Comparison of ENCODE assay signal across 22 mouse cellular contexts in genomic region chr3:88367517-88367916, GRCm38 (mm10). TPM values are rescaled to one million over a fixed set of nuclear protein-coding genes. Genes with fewer than 3 reads are reported as not detected.
DNase-seq lines count a peak whose midpoint lies in the region; ATAC-seq lines count a peak whose summit lies in the region.
"Not testable (repeated sequence)": the region's sequence is repeated elsewhere in the genome, so short reads cannot be mapped to it uniquely, and the experiment has no call there.
"Had no signal": no experiment of that assay in that cellular context is flagged by ENCODE, and none has a peak within 500 bp of the region (broad histone marks: within the 10 kb centered on the region; RNA-seq: fewer than 3 reads in every experiment).

No protein-coding gene starts in this region.

- not testable (repeated sequence) for H3K27ac ChIP-seq in embryonic facial prominence, embryonic 12.5 days; forebrain, embryonic 14.5 days (ENCODE audit: low read depth, low read length); heart, embryonic 15.5 days; hindbrain, embryonic 15.5 days (replicated peaks); limb, embryonic 12.5 days; liver, embryonic 13.5 days; midbrain, embryonic 16.5 days (ENCODE audit: low read length)

- 0 out of 2 replicates have a peak, but pooled peaks have one; percentile 12 for ATAC-seq in embryonic facial prominence, embryonic 12.5 days (ENCODE audit: insufficient number of reproducible peaks, insufficient read depth, low FRiP score, low TSS enrichment)
- ATAC-seq in forebrain, embryonic 14.5 days = peak; percentile 28
- not testable (repeated sequence) for ATAC-seq in heart, embryonic 15.5 days (replicated peaks; ENCODE audit: insufficient number of reproducible peaks, insufficient read depth, low FRiP score, low read depth); limb, embryonic 12.5 days (ENCODE audit: insufficient number of reproducible peaks, insufficient read depth, low FRiP score, low TSS enrichment, low read depth); liver, embryonic 13.5 days (ENCODE audit: low read depth)
- peak; percentile 23; the same call in 1 of the 2 replicates for ATAC-seq in hindbrain, embryonic 15.5 days (ENCODE audit: low FRiP score, low read depth)
- ATAC-seq in midbrain, embryonic 16.5 days = 0 out of 2 replicates have a peak, but pooled peaks have one; percentile 33

- not testable (repeated sequence) for H3K4me1 ChIP-seq in embryonic facial prominence, embryonic 12.5 days; forebrain, embryonic 14.5 days (ENCODE audit: control insufficient read depth, insufficient read depth, low read length); hindbrain, embryonic 15.5 days (replicated peaks); limb, embryonic 12.5 days (replicated peaks); midbrain, embryonic 16.5 days (ENCODE audit: control insufficient read depth, insufficient read depth, low read length)
- peaks cover 23% of the 10 kb centered on the region for H3K4me1 ChIP-seq in heart, embryonic 15.5 days (replicated peaks)
- H3K4me1 ChIP-seq in liver, embryonic 13.5 days (replicated peaks) = peaks cover 46% of the 10 kb centered on the region

- not testable (repeated sequence) for DNase-seq in forebrain, embryonic 14.5 days (ENCODE audit: low spot score); liver, embryonic 13.5 days

- 43% methylated on average over 3 of the region's 7 CpGs for WGBS in embryonic facial prominence, embryonic 12.5 days
- WGBS in forebrain, embryonic 14.5 days = 39% methylated on average over 3 of the region's 7 CpGs
- 57% methylated on average over 3 of the region's 7 CpGs for WGBS in heart, embryonic 15.5 days
- 55% methylated on average over 3 of the region's 7 CpGs for WGBS in hindbrain, embryonic 15.5 days
- 47% methylated on average over 4 of the region's 7 CpGs for WGBS in limb, embryonic 12.5 days
- WGBS in liver, embryonic 13.5 days (ENCODE audit: insufficient replicate concordance) = 49% methylated on average over 3 of the region's 7 CpGs
- WGBS in midbrain, embryonic 16.5 days = 50% methylated on average over 3 of the region's 7 CpGs

- H3K4me3 ChIP-seq in embryonic facial prominence, embryonic 12.5 days; forebrain, embryonic 14.5 days (ENCODE audit: low read depth, low read length); heart, embryonic 15.5 days; hindbrain, embryonic 15.5 days; limb, embryonic 12.5 days (replicated peaks); liver, embryonic 13.5 days (replicated peaks); midbrain, embryonic 16.5 days (ENCODE audit: low read depth, low read length): not testable (repeated sequence)

- H3K9me3 ChIP-seq in embryonic facial prominence, embryonic 12.5 days; forebrain, embryonic 14.5 days (replicated peaks; ENCODE audit: control insufficient read depth, low read length); heart, embryonic 15.5 days (replicated peaks); hindbrain, embryonic 15.5 days; liver, embryonic 13.5 days (replicated peaks); midbrain, embryonic 16.5 days (replicated peaks; ENCODE audit: control insufficient read depth, low read length, poor library complexity, severe bottlenecking): not testable (repeated sequence)
- H3K9me3 ChIP-seq in limb, embryonic 12.5 days = peaks cover 10% of the 10 kb centered on the region

- H3K4me2 ChIP-seq in embryonic facial prominence, embryonic 12.5 days (replicated peaks); forebrain, embryonic 14.5 days (ENCODE audit: low read length); midbrain, embryonic 16.5 days (ENCODE audit: low read length): not testable (repeated sequence)
- H3K4me2 ChIP-seq in heart, embryonic 15.5 days = peak overlapping the region; percentile 56
- peak overlapping the region; percentile 47; the same call in 1 of the 2 replicates for H3K4me2 ChIP-seq in hindbrain, embryonic 15.5 days
- peak overlapping the region; percentile 54 for H3K4me2 ChIP-seq in limb, embryonic 12.5 days
- H3K4me2 ChIP-seq in liver, embryonic 13.5 days = peak overlapping the region; percentile 59; the same call in 1 of the 2 replicates

- H3K9ac ChIP-seq in embryonic facial prominence, embryonic 12.5 days; forebrain, embryonic 14.5 days (ENCODE audit: low read length); heart, embryonic 15.5 days; hindbrain, embryonic 15.5 days; limb, embryonic 12.5 days (replicated peaks); liver, embryonic 13.5 days; midbrain, embryonic 16.5 days (ENCODE audit: low read depth, low read length): not testable (repeated sequence)

- H3K36me3 ChIP-seq in embryonic facial prominence, embryonic 12.5 days; forebrain, embryonic 14.5 days (ENCODE audit: control insufficient read depth, insufficient read depth, low read length); heart, embryonic 15.5 days; hindbrain, embryonic 15.5 days; limb, embryonic 12.5 days; liver, embryonic 13.5 days; midbrain, embryonic 16.5 days (ENCODE audit: control insufficient read depth, insufficient read depth, low read length): not testable (repeated sequence)

- H3K27me3 ChIP-seq in embryonic facial prominence, embryonic 12.5 days = peaks cover 25% of the 10 kb centered on the region
- not testable (repeated sequence) for H3K27me3 ChIP-seq in forebrain, embryonic 14.5 days (replicated peaks; ENCODE audit: control insufficient read depth, insufficient read depth, low read length); hindbrain, embryonic 15.5 days; midbrain, embryonic 16.5 days (ENCODE audit: control insufficient read depth, insufficient read depth, low read depth, low read length)
- H3K27me3 ChIP-seq in heart, embryonic 15.5 days = peaks cover 23% of the 10 kb centered on the region
- peaks cover 33% of the 10 kb centered on the region for H3K27me3 ChIP-seq in limb, embryonic 12.5 days
- peaks cover 25% of the 10 kb centered on the region for H3K27me3 ChIP-seq in liver, embryonic 13.5 days

RNA-seq across cellular contexts. Expression of gene Paqr6, which starts 3.1 kb away (rescaled TPM):
- polyA plus RNA-seq in embryonic facial prominence, embryonic 12.5 days (2016; fragmentation: Nextera tagmentation; extraction: Ambion mirVana) = 2.8 and 3.3 TPM in 2 replicates
- 0.22 and 0.30 TPM in 2 replicates for polyA plus RNA-seq in forebrain, embryonic 14.5 days (2014; fragmentation: Nextera tagmentation; extraction: Ambion mirVana)
- 3.9 and 5.1 TPM in 2 replicates for polyA plus RNA-seq in heart, embryonic 15.5 days (2015; fragmentation: Nextera tagmentation; extraction: Ambion mirVana)
- 1.9 and 2.3 TPM in 2 replicates for polyA plus RNA-seq in hindbrain, embryonic 15.5 days (2015; fragmentation: Nextera tagmentation; extraction: Ambion mirVana)
- polyA plus RNA-seq in limb, embryonic 12.5 days (2016; fragmentation: Nextera tagmentation; extraction: Ambion mirVana) = 2.8 and 3.2 TPM in 2 replicates
- 7.5 and 7.7 TPM in 2 replicates for polyA plus RNA-seq in liver, embryonic 13.5 days (2015; fragmentation: Nextera tagmentation; extraction: Ambion mirVana)
- polyA plus RNA-seq in midbrain, embryonic 16.5 days (2015; fragmentation: Nextera tagmentation; extraction: Ambion mirVana) = 1.2 and 1.9 TPM in 2 replicates
- polyA plus RNA-seq: G1E had no signal

RNA-seq across cellular contexts. Expression of gene Bglap3, which starts 5.0 kb away (rescaled TPM):
- polyA plus RNA-seq in embryonic facial prominence, embryonic 12.5 days (2016; fragmentation: Nextera tagmentation; extraction: Ambion mirVana) = 0.17 TPM in 1 of 2 replicates, not detected in the other
- not detected in 2 replicates for polyA plus RNA-seq in forebrain, embryonic 14.5 days (2014; fragmentation: Nextera tagmentation; extraction: Ambion mirVana)
- not detected in 2 replicates for polyA plus RNA-seq in heart, embryonic 15.5 days (2015; fragmentation: Nextera tagmentation; extraction: Ambion mirVana)
- polyA plus RNA-seq in hindbrain, embryonic 15.5 days (2015; fragmentation: Nextera tagmentation; extraction: Ambion mirVana) = not detected in 2 replicates
- polyA plus RNA-seq in limb, embryonic 12.5 days (2016; fragmentation: Nextera tagmentation; extraction: Ambion mirVana) = 0.10 and 0.29 TPM in 2 replicates
- 0.17 and 0.29 TPM in 2 replicates for polyA plus RNA-seq in liver, embryonic 13.5 days (2015; fragmentation: Nextera tagmentation; extraction: Ambion mirVana)
- polyA plus RNA-seq in midbrain, embryonic 16.5 days (2015; fragmentation: Nextera tagmentation; extraction: Ambion mirVana) = not detected in 2 replicates
- polyA plus RNA-seq: erythroblast, embryonic 14.5 days; forebrain, embryonic 11.5 days; G1E; heart, embryonic 11.5 days; midbrain, embryonic 14.5 days; stomach, embryonic 14.5 days; testis, adult 2 months had no signal

RNA-seq across cellular contexts. Expression of gene Bglap2, which starts 11.0 kb away (rescaled TPM):
- not detected in 2 replicates for polyA plus RNA-seq in embryonic facial prominence, embryonic 12.5 days (2016; fragmentation: Nextera tagmentation; extraction: Ambion mirVana)
- not detected in 2 replicates for polyA plus RNA-seq in forebrain, embryonic 14.5 days (2014; fragmentation: Nextera tagmentation; extraction: Ambion mirVana)
- polyA plus RNA-seq in heart, embryonic 15.5 days (2015; fragmentation: Nextera tagmentation; extraction: Ambion mirVana) = not detected in 2 replicates
- not detected in 2 replicates for polyA plus RNA-seq in hindbrain, embryonic 15.5 days (2015; fragmentation: Nextera tagmentation; extraction: Ambion mirVana)
- polyA plus RNA-seq in limb, embryonic 12.5 days (2016; fragmentation: Nextera tagmentation; extraction: Ambion mirVana) = not detected in 2 replicates
- polyA plus RNA-seq in liver, embryonic 13.5 days (2015; fragmentation: Nextera tagmentation; extraction: Ambion mirVana) = not detected in 2 replicates
- 1.3 TPM in 1 of 2 replicates, not detected in the other for polyA plus RNA-seq in midbrain, embryonic 16.5 days (2015; fragmentation: Nextera tagmentation; extraction: Ambion mirVana)
- polyA plus RNA-seq: cortical plate, adult 2 months; erythroblast, embryonic 14.5 days; forebrain, embryonic 11.5 days; G1E; heart, embryonic 11.5 days; intestine, embryonic 14.5 days; kidney, adult 2 months; liver, adult 2 months; liver, postnatal 0 days; midbrain, embryonic 14.5 days; neural tube, embryonic 11.5 days; small intestine, adult 2 months; stomach, embryonic 14.5 days had no signal

RNA-seq across cellular contexts. Expression of gene Bglap, which starts 16.7 kb away (rescaled TPM):
- not detected in 2 replicates for polyA plus RNA-seq in embryonic facial prominence, embryonic 12.5 days (2016; fragmentation: Nextera tagmentation; extraction: Ambion mirVana)
- polyA plus RNA-seq in forebrain, embryonic 14.5 days (2014; fragmentation: Nextera tagmentation; extraction: Ambion mirVana) = not detected in 2 replicates
- polyA plus RNA-seq in heart, embryonic 15.5 days (2015; fragmentation: Nextera tagmentation; extraction: Ambion mirVana) = not detected in 2 replicates
- polyA plus RNA-seq in hindbrain, embryonic 15.5 days (2015; fragmentation: Nextera tagmentation; extraction: Ambion mirVana) = not detected in 2 replicates
- not detected in 2 replicates for polyA plus RNA-seq in limb, embryonic 12.5 days (2016; fragmentation: Nextera tagmentation; extraction: Ambion mirVana)
- not detected in 2 replicates for polyA plus RNA-seq in liver, embryonic 13.5 days (2015; fragmentation: Nextera tagmentation; extraction: Ambion mirVana)
- polyA plus RNA-seq in midbrain, embryonic 16.5 days (2015; fragmentation: Nextera tagmentation; extraction: Ambion mirVana) = 0.88 TPM in 1 of 2 replicates, not detected in the other
- polyA plus RNA-seq: cortical plate, adult 2 months; erythroblast, embryonic 14.5 days; forebrain, embryonic 11.5 days; G1E; heart, embryonic 11.5 days; kidney, adult 2 months; kidney, postnatal 0 days; liver, adult 2 months; liver, postnatal 0 days; midbrain, embryonic 14.5 days; neural tube, embryonic 11.5 days; small intestine, adult 2 months; stomach, embryonic 14.5 days; testis, adult 2 months had no signal

RNA-seq across cellular contexts. Expression of gene Smg5, which starts 31.5 kb away (rescaled TPM):
- polyA plus RNA-seq in embryonic facial prominence, embryonic 12.5 days (2016; fragmentation: Nextera tagmentation; extraction: Ambion mirVana) = 65.1 and 74.4 TPM in 2 replicates
- polyA plus RNA-seq in forebrain, embryonic 14.5 days (2014; fragmentation: Nextera tagmentation; extraction: Ambion mirVana) = 36.0 and 44.8 TPM in 2 replicates
- 41.1 and 52.8 TPM in 2 replicates for polyA plus RNA-seq in heart, embryonic 15.5 days (2015; fragmentation: Nextera tagmentation; extraction: Ambion mirVana)
- 62.5 and 64.0 TPM in 2 replicates for polyA plus RNA-seq in hindbrain, embryonic 15.5 days (2015; fragmentation: Nextera tagmentation; extraction: Ambion mirVana)
- 69.2 and 74.4 TPM in 2 replicates for polyA plus RNA-seq in limb, embryonic 12.5 days (2016; fragmentation: Nextera tagmentation; extraction: Ambion mirVana)
- polyA plus RNA-seq in liver, embryonic 13.5 days (2015; fragmentation: Nextera tagmentation; extraction: Ambion mirVana) = 31.8 and 33.2 TPM in 2 replicates
- 61.4 and 65.7 TPM in 2 replicates for polyA plus RNA-seq in midbrain, embryonic 16.5 days (2015; fragmentation: Nextera tagmentation; extraction: Ambion mirVana)
